Mouse (Mus musculus) brain, adult 2 months (tissue): Measurements from ENCODE around the gene Vmn1r235.
"Not testable (repeated sequence)": the region's sequence is repeated elsewhere in the genome, so short reads cannot be mapped to it uniquely, and the experiment has no call there.

ENCODE experiments used
- DNase-seq: peaks from one replicate; pipeline ENCODE4 v3.0.0; 2011; ENCODE audit warnings: low read depth, low spot score

Gene Vmn1r235

GRCm38 (mm10) chr17:21256111-21256510, at the start of gene Vmn1r235:
Vmn1r235 (plus strand) TSS chr17:21256411.
- no peak for DNase-seq

DNA sequence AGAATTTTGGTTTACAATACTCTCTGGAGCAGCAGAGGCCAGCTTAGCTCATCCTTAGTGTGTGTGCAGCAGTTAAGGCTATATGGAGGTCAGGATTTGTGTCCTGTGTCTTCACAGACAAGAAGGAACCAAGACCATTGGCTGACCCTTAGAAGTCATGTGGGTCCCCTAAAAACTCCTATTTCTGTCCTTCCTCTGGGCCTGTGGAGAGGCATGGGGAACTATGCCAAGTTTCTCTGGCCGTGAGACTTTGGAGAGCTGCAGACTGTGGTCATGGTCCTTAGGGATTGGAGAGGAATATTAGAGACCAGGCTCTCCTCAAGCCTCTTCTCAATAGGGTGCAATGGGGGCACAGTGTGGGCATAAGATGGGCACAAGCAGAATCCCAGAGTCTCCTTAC, 45.1 kb upstream of the Vmn1r235 start:
- DNase-seq = not testable (repeated sequence)

DNA sequence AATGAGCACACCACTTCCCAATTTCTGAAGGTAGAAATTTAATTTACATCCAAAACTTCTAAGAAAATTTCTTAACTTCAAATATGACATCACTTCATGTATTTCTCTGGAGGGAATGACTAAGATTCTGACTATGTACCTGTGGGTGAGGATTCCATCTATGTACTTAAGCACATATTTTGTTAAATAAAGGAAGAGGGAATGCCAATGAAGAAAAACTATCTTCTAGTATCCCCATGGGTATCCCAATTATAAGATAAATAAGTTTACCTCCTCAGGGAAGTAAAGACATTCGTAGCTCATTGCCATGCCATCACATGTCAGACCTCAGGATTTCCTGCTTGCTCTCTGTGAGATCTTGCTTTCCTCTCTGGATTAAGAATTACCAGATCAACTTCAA, 30.4 kb upstream of the Vmn1r235 start, which contains the start of gene Vmn1r234:
Vmn1r234 (plus strand) TSS at position 301 of the 400 bp plus-strand sequence.
- no peak for DNase-seq

- DNase-seq = peak; percentile 56
These were observed 24.6 kb upstream of the Vmn1r235 start for GRCm38 (mm10) chr17:21231654-21232053.

GRCm38 (mm10) chr17:21272103-21272502, 15.9 kb downstream of the Vmn1r235 start:
- DNase-seq = peak; percentile 74

DNA sequence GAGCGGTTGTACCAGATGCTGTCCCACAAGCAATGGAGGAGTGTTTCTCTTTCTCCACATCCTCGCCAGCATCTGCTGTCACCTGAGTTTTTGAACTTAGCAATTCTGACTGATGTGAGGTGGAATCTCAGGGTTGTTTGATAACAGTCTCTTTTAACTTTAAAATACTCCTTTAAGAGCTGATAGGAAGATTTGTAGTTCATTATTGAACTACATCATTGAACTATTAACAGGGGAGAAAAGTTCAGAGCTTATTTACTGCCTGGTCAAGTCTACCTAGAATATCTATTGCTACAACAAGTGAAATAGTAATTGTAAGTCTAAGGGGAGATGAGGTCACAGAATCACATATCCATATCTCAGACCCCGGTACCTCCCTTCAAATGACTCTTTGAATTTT, 26.4 kb downstream of the Vmn1r235 start, which contains the start of gene Vmn1r236:
Vmn1r236 (plus strand) TSS at position 301 of the 400 bp plus-strand sequence.
- DNase-seq = no peak

DNA sequence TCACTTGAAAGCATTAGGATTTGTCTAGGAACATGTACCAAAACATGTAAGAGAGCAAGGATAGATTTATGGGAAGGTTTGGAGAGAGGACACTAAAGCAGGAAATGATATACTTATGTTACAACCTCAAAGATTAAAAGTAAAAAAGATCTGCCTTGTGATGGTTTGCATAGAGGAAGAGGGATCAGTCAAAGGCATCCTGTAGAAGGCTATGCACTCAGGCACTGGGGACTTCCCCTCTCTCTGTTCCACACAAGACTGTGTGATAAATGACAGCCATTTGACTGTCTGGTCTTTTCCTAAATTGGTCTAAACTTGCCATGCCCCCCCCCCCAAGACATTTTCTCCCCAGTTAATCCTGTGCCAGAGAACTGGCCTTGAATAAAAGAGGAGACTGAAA, 28.2 kb downstream of the Vmn1r235 start:
- DNase-seq = no peak

DNA sequence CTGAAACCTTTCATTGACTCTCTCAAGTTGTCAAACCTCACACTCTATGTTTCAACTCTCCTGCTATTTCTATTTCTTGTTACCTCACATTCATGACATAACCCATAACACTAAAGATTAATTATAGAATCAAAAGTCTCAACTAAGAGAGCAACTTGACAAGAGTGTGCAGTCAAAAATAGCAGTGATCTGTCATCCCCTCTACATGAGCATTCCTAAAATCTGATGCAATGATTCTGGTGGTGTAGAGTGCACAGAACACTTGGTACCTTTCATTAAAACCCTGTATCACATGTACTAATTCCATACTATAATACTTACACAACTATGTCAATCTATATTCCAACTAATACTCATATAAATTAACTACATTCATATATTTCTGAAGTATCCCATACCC, 33.5 kb downstream of the Vmn1r235 start:
- no peak for DNase-seq

DNA sequence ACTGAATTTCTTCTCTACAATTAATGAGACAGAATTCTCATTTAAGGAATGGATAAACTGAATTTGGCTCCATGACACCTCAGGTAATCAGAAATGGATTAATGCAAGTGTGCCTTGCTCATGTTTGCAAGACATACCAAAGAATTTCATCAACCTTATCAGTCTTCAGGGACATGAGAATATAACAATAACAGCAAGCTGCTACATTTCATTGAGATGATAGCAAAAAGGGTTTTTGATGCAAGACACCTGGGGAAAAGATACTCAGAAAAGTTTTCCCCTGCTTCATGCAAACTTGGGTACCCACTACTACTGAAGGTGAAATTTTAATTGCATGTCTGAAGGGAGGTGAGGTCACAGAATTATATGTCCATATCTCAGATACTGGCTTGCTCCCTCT, 55.4 kb downstream of the Vmn1r235 start, which contains the start of gene Vmn1r237:
Vmn1r237 (plus strand) TSS at position 301 of the 400 bp plus-strand sequence.
- DNase-seq = no peak
